Mouse (Mus musculus) cerebellum, adult 2 months (tissue): ENCODE measurements around the gene 2900026A02Rik.

ENCODE experiments used
- CTCF ChIP-seq: fragments of 200-500 bp; IDR thresholded peaks from 2 replicates; pipeline ENCODE4 v1.5.1; 2011; ENCODE audit warnings: low read depth, mild to moderate bottlenecking, control low read depth, low read length, moderate library complexity, borderline replicate concordance; ENCODE audit not compliant: insufficient read depth
- POLR2A ChIP-seq: fragments of 200-500 bp; IDR thresholded peaks from 2 replicates; pipeline ENCODE4 v1.6.1; 2011; ENCODE audit warnings: low read length, control low read depth, borderline replicate concordance; ENCODE audit not compliant: insufficient read depth

GRCm38 (mm10) chr5:113084309-113084708, 136.7 kb downstream of the 2900026A02Rik start:
- TF ChIP-seq CTCF (no peak), POLR2A (no peak)
